Mouse (Mus musculus) hematopoietic stem cell, adult 5-6 weeks (primary cell): Measurements from ENCODE around the gene Junb. TPM values are rescaled to one million over a fixed set of nuclear protein-coding genes. Genes with fewer than 3 reads are reported as not detected.
A peak's percentile ranks its signal among the peaks of the same experiment; 100 is the strongest.

Source experiments
- ATAC-seq, 2 experiments: fragments of 125-278 bp in 1 of 2; replicated peaks in 1 of 2; 2 replicates each; pipeline ENCODE4 v1.8.0; 2016 to 2017; ENCODE audit warnings: inconsistent platforms in 2 of 2, mild to moderate bottlenecking in 2 of 2, moderate number of reproducible peaks in 2 of 2, low read depth in 1 of 2, moderate TSS enrichment in 1 of 2; ENCODE audit not compliant: low FRiP score in 2 of 2, poor library complexity in 2 of 2, severe bottlenecking in 2 of 2, insufficient read depth in 1 of 2, low TSS enrichment in 1 of 2
- total RNA-seq: library from RNA; stranded (forward); fragments of 172-1452, 232-1000 nt; gene quantifications from 2 replicates; pipeline ENCODE4 v1.2.3, GENCODE M21; 2017

The Junb gene
- total RNA-seq, result 208 and 220 TPM in 2 replicates

DNA sequence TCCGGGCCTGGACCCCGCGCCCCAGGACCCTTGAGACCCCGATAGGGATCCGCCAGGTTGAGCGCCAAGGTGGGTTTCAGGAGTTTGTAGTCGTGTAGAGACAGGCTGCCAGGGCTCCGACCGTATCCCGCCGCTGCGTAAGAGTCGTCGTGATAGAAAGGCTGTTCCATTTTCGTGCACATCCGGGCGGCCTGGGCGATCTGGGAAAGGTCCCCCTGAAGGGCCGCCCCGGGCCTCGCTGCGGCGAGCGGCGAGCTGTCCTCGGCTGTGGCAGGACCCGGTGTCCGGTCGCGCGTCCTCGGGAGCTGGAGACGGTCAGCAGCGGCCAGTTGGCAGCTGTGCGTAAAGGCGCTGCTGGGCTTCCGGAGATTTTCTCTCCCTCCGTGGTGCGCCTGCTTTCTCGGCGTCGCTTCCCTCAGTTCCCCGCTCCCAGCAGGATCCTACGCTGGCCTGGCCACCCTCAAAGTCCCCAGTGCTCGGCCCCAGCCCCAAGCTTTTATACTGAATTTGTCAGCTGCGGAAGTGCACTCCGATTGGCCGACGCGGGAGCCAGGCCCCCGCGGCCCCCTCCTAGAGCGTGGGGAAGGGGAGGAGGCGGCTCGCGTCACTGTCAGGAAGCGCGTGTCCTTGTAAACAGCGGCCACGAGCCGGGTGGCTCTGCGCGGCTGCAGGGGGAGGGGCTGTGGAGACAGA lies at the start of gene Junb:
Gene Junb, minus strand, starts transcription at position 471 of the 693 bp plus-strand sequence.
- ATAC-seq, result peak; percentile 37 to 52

DNA sequence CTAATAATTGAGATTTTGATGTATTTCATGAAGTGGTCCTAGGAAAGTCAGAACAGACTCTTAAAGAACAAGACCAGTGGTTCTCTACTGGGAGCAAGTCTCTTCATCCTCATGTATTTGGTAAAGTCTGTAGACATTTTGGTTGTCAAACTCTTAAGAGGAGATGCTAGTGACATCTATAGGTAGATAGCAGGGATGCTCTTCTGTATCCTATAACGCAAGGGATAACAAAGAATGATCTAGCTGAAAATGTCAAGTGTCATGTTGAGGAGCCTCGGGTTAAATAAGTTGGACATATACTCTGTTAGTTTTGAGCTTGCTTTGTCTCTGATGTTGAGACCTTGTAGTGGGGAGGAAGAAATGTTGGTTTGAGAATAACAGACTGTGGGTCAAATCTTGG lies 49.4 kb upstream of the Junb start:
- no peak for ATAC-seq

- no peak for ATAC-seq
Measured at GRCm38 (mm10) chr8:85027516-85027855, 49.0 kb upstream of the Junb start.

DNA sequence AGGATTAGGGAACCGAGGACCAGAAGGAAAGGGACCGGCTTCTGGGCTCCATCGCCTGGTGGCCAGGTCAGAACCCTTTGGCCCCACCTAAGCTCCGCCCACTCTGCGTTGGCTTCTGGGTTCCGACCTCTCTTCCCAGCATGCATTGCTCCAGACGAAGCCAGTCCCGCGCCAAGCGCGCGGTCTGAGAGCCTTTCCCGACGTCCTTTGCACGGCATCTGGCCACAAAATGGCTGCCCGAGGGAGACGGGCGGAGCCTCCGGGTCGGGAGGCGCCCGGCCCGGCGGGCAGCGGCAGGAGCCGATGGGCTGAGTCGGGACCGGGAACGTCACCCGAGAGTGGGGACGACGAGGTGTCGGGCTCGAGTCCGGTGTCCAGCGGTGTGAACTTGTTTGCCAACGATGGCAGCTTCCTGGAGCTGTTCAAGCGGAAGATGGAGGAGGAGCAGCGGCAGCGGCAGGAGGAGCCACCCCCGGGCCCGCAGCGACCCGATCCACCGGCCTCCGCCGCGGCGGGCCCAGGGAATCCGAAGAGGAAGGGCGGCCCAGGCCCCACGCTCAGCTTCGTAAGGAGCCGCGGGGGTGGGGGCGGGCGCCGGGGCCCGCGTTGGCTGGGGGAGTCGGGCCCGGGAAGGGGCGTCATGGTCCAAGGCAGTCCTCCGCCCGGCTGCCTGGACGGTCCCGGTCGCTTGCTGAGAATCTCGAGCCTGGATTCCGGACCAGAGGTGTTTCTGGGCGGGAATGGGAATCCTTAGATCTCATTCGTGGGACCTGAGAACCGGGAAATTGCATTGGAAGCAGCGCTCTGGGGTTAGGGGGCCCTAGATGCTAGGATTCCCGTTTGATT lies 48.4 kb upstream of the Junb start, which contains the start of gene Trir:
Gene Trir, plus strand, starts transcription at position 154 of the 846 bp plus-strand sequence.
- peak; percentile 83 to 85 for ATAC-seq

- peak; percentile 90 for ATAC-seq
Measured at GRCm38 (mm10) chr8:85025098-85025932, 46.8 kb upstream of the Junb start, which contains the start of gene Asna1. Asna1 (minus strand) TSS chr8:85025281.

DNA sequence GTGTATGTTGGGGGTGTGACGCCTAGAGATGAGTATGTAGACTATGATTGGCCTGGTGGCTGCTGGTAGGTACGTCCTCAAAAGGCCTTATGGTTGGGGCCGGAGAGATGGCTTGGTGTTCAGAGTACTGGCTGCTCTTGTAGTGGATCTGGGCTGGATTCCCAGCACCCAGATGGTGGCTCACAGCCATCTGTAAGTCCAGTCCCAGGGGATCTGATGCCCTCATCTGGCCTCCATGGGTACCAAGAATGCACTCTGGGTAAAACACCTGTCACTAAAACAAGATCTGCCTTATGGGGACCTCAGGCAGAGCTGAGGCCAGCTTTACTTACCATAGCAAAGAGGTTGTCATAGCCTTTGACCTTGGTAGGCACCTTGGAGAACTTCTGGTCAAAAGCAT lies 45.3 kb upstream of the Junb start:
- ATAC-seq, result no peak

GRCm38 (mm10) chr8:85021514-85022055 lies 43.1 kb upstream of the Junb start:
- no peak for ATAC-seq

DNA sequence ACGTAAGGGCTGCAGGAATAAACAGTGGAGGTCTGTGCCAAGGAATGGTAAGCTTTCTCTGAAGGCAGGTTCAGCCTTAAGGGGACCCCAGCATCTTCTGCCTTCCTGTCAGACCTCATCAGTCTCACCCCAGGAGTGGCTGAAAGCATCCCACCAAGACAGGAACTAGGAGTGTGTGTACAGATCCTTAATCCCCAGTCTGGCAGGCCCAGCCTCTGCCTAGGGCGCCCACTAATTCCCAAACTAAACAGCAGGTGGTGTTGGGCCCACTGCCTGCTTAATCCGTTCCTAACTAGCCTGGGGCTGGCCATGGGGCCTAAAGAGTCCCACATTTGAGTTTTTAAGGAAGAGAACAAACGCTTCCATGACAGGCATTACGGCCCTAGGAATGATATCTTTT lies 38.7 kb upstream of the Junb start:
- no peak for ATAC-seq

GRCm38 (mm10) chr8:85016724-85017123 lies 38.2 kb upstream of the Junb start:
- no peak for ATAC-seq

DNA sequence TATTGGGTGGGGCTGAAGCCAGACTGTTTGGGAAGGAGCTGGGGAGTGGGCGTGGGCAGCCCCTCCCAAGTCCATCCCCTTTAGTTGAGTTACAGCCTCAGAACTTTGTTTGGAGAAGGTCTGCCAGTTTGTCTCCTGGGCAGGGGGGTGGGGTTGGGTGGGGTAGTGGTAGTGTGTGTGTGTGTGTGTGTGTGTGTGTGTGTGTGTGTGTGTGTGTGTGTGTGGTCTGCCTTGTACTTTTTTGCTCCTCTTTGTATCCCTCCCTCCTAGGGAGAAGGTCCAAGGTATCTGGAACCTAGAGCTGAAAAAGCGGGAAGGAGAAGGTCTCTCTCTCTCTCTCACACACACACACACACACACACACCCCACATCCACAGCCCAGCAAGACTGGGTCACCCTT lies 35.9 kb upstream of the Junb start, which contains the start of gene Best2:
Gene Best2, minus strand, starts transcription at position 101 of the 400 bp plus-strand sequence.
- no peak for ATAC-seq

DNA sequence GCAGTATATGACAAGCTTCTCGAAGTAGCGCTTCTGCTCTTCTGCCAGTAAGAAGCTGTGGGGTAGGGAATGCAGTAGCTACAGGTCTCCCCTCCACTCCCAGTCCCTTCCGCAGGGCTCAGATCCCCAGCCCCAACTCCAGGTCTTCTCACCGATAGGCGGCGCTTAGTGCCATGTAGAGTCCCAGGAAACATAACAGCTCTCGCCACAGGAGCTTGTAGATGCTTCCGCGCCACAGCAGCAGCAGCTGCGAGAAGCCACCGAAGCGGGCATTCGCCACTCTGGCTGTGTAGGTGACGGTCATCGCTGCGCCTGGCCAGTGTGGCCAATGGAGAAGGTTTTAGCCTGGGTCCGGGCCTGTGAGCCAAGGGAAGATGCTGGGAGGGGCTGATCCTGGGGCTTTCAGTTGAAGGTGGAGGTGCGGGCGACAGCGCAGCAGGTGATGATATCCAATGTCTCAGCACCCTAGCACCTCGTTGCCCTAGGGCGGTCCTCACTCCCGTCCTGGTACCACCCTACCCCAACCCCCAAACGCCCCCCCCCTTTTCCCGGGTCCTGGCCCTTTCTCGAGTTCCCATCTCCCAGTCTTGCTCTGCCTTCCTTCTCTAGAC lies 34.8 kb upstream of the Junb start:
- ATAC-seq, result peak; percentile 73 to 79

DNA sequence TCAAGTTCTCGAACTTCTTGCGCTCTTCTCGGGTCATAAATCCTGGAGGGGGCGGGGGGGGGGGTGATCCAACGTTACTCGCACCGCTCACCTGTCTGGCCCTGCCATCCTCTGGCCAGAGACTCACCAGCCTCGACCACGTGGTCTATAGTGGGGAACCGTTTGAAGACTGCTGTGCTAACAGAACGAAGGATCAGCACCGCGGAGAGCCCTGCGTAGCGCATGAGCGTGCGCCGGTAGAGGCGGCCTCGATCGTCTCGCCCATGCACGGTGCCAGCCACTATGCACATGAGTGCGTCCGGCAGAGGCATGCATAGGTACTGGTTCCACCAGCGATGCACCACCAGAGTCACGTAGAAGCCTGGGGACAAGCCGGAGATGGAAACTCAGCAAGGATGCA lies 32.7 kb upstream of the Junb start:
- ATAC-seq, result peak in 1 of 2 experiments; percentile 31; a peak in 1 of 4 replicates

- ATAC-seq, result 0 out of 4 replicates have a peak, but pooled peaks of 1 of the 2 experiments have one; percentile 16
Measured at GRCm38 (mm10) chr8:85007686-85008085, 29.2 kb upstream of the Junb start.

DNA sequence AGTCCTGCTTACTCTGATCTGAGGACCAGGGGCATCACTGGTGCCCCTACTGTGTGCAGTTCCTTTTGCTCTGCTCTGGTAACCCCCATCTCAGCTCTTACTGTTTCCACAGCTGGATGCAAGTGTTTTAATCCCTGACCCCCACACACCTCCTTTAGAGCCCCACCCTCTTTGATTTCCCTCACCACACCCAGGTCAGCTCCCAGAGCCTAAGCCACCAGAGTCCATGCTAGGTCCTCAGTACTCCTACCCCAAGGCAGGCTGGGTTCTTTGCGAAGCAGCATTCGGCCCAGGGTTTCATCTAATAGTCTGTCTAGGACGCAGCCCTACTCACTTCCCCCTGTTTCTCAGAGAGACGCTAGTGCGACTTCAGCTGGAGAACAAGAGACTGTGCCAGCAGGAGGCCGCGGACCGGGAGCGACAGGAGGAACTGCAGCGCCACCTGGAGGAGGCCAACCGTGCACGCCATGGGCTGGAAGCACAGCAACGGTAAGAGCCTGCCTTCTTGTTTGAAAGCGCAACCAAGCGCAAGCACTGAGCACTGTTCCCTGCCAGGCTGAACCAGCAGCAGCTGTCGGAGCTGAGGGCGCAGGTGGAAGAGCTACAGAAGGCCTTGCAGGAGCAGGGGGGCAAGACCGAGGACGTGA lies 19.3 kb upstream of the Junb start:
- ATAC-seq, result peak; percentile 96 to 99

DNA sequence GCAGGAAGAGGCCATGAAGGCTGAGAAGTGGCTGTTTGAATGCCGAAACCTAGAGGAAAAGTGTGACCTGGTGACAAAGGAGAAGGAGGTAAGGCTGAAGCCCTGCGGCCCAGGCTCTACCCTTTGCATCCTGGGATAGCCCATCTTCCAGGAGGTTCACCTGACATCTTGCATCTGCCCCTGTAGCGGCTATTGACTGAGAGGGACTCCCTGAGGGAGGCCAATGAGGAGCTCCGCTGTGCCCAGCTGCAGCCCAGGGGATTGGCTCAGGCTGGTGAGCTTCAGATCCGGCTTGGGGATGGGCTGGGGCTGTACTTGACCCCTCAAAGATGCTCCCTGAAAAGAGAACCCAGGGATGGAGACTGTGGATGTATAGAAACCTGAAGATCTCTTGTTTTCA lies 18.5 kb upstream of the Junb start:
- ATAC-seq, result no peak

DNA sequence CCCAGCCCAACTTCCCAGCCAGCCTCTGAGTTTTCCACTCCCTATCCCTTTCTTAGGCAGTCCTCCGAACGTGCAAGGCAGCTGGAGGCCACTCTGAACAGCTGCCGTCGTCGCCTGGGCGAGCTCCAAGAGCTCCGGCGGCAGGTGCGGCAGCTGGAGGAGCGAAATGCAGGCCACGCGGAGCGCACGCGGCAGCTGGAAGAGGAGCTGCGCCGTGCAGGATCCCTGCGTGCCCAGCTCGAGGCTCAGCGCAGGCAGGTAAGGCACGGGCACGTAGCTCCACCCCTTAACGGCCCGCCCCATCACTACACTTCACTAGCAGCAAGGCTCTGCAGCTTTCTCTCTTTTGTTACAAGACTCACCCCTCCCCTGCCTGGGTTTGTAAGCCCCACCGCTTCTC lies 17.2 kb upstream of the Junb start:
- ATAC-seq, result no peak
